Mouse (Mus musculus) neural tube, postnatal 0 days (tissue): Measurements from ENCODE around the gene Olfr1358. TPM values are rescaled to one million over a fixed set of nuclear protein-coding genes. Genes with fewer than 3 reads are reported as not detected.

ENCODE experiments used
- microRNA-seq: library from miRNA; unstranded; fragments of <30 nt; microRNA quantifications from one replicate; pipeline ENCODE4, GENCODE M21; 2016
- polyA plus RNA-seq: library from polyadenylated mRNA; unstranded; fragments of >200 nt; fragmentation: Nextera tagmentation; extraction: Ambion mirVana; gene quantifications from 2 replicates; pipeline ENCODE4 v1.2.1, GENCODE M21; 2015

Gene Olfr1358
- not detected in 2 replicates for polyA plus RNA-seq

DNA sequence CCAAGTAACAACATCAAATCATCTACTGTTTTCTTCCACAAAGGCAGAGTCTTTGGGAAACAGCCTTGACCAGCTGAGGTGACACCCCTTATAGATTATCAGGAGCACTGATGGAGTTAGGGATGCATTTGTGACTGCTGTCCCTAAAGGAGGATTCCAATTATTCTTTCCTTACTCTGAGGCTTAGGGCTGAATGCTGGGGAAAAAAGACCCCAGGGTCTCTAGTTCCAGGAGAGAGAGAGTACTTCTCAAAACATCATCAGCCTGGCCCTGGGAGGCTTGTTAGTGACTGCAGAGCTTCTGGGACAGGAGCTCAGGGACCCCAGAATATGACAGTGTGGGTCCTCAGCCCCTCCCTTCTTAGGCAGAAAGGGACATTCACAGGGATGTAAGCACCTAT is at the start of gene Olfr1358:
TSS of gene Olfr1358 (plus strand) at position 301 of the 400 bp plus-strand sequence.

Small RNAs within 50 kb of the gene (microRNA-seq; reads per million reads assigned to microRNA genes)
- not detected for gene Gm27541

Other genes with a start within 250 kb of the Olfr1358 start
- 136 and 147 TPM in 2 replicates for gene Agpat3, start 164.9 kb upstream of the Olfr1358 start, polyA plus RNA-seq
- 395 and 440 TPM in 2 replicates for gene Rrp1, start 104.4 kb upstream of the Olfr1358 start, polyA plus RNA-seq
- gene Cstb, start 91.8 kb upstream of the Olfr1358 start, polyA plus RNA-seq = 130 and 172 TPM in 2 replicates
- gene Pdxk, start 52.5 kb upstream of the Olfr1358 start, polyA plus RNA-seq = 56.0 and 66.7 TPM in 2 replicates
- 71.4 and 73.8 TPM in 2 replicates for gene Ilvbl, start 56.9 kb downstream of the Olfr1358 start, polyA plus RNA-seq
- gene Syde1, start 74.5 kb downstream of the Olfr1358 start, polyA plus RNA-seq = 3.4 and 3.8 TPM in 2 replicates
- gene Olfr1357, start 100.6 kb downstream of the Olfr1358 start, polyA plus RNA-seq = not detected in 2 replicates
- gene Casp14, start 200.9 kb downstream of the Olfr1358 start, polyA plus RNA-seq = not detected in 2 replicates
- gene Ccdc105, start 235.6 kb downstream of the Olfr1358 start, polyA plus RNA-seq = 0.39 and 0.41 TPM in 2 replicates